9 mouse cellular contexts compared by ENCODE assay signal in genomic region chr10:21144627-21145504, GRCm38 (mm10). TPM values are rescaled to one million over a fixed set of nuclear protein-coding genes. Genes with fewer than 3 reads are reported as not detected.
DNase-seq lines count a peak whose midpoint lies in the region; ATAC-seq and TF ChIP-seq lines count a peak whose summit lies in the region.
"Had no signal": no experiment of that assay in that cellular context is flagged by ENCODE, and none has a peak within 500 bp of the region (broad histone marks: within the 10 kb centered on the region; RNA-seq: fewer than 3 reads in every experiment).

No protein-coding gene starts in this region.

- 0 out of 2 replicates have a peak, but pooled peaks cover 6% of the 10 kb centered on the region for H3K4me1 ChIP-seq in embryonic facial prominence, embryonic 12.5 days
- H3K4me1 ChIP-seq in heart, adult 2 months (ENCODE audit: control insufficient read depth, insufficient read depth, low read length): no peaks in the 10 kb centered on the region
- H3K4me1 ChIP-seq in limb, embryonic 12.5 days (replicated peaks): 0 out of 2 replicates have a peak, but pooled peaks cover 6% of the 10 kb centered on the region
- 0 out of 2 replicates have a peak, but pooled peaks cover 3% of the 10 kb centered on the region for H3K4me1 ChIP-seq in midbrain, embryonic 12.5 days
- 0 out of 2 replicates have a peak, but pooled peaks cover 4% of the 10 kb centered on the region for H3K4me1 ChIP-seq in stomach, embryonic 16.5 days (ENCODE audit: control insufficient read depth, insufficient read depth, low read length)

- no peaks in the 10 kb centered on the region for H3K79me2 ChIP-seq in heart, adult 2 months (replicated peaks; ENCODE audit: control insufficient read depth, insufficient read depth, low read length)

- intact Hi-C loops in heart, adult 2 months (cut with DNase I): no loop called here

- H3K9ac ChIP-seq in embryonic facial prominence, embryonic 12.5 days: peak overlapping the region; percentile 60
- no peak overlapping the region for H3K9ac ChIP-seq in heart, adult 2 months (ENCODE audit: low read depth, low read length)
- H3K9ac ChIP-seq in limb, embryonic 12.5 days (replicated peaks): peak overlapping the region; percentile 59
- peak overlapping the region; percentile 21; the same call in 1 of the 2 replicates for H3K9ac ChIP-seq in midbrain, embryonic 12.5 days (replicated peaks)
- H3K9ac ChIP-seq in stomach, embryonic 16.5 days (ENCODE audit: low read length): peak overlapping the region; percentile 55

- peak overlapping the region; percentile 42 for H3K4me3 ChIP-seq in embryonic facial prominence, embryonic 12.5 days
- H3K4me3 ChIP-seq in heart, adult 2 months: peak overlapping the region; percentile 30; the same call in 1 of the 2 replicates
- H3K4me3 ChIP-seq in limb, embryonic 12.5 days (replicated peaks): peak overlapping the region; percentile 42
- peak overlapping the region; percentile 40 for H3K4me3 ChIP-seq in midbrain, embryonic 12.5 days
- H3K4me3 ChIP-seq in stomach, embryonic 16.5 days (replicated peaks; ENCODE audit: low read length): peak overlapping the region; percentile 45
- H3K4me3 ChIP-seq: myocyte had no signal

- H3K27me3 ChIP-seq in embryonic facial prominence, embryonic 12.5 days: no peaks in the 10 kb centered on the region
- no peaks in the 10 kb centered on the region for H3K27me3 ChIP-seq in heart, adult 2 months (ENCODE audit: control insufficient read depth, insufficient read depth, low read length)
- H3K27me3 ChIP-seq in limb, embryonic 12.5 days: no peaks in the 10 kb centered on the region
- H3K27me3 ChIP-seq in midbrain, embryonic 12.5 days: no peaks in the 10 kb centered on the region; the same call in 1 of the 2 replicates
- H3K27me3 ChIP-seq in stomach, embryonic 16.5 days (ENCODE audit: control insufficient read depth, insufficient read depth, low read length): no peaks in the 10 kb centered on the region

- H3K36me3 ChIP-seq in embryonic facial prominence, embryonic 12.5 days: peaks cover 13% of the 10 kb centered on the region
- H3K36me3 ChIP-seq in heart, adult 2 months (ENCODE audit: control insufficient read depth, insufficient read depth, low read length): no peaks in the 10 kb centered on the region
- peaks cover 36% of the 10 kb centered on the region for H3K36me3 ChIP-seq in limb, embryonic 12.5 days
- peaks cover 27% of the 10 kb centered on the region for H3K36me3 ChIP-seq in midbrain, embryonic 12.5 days
- no peaks in the 10 kb centered on the region for H3K36me3 ChIP-seq in stomach, embryonic 16.5 days (ENCODE audit: control insufficient read depth, insufficient read depth, low read length)

- H3K4me2 ChIP-seq in embryonic facial prominence, embryonic 12.5 days (replicated peaks): peak overlapping the region; percentile 74
- peak overlapping the region; percentile 66 for H3K4me2 ChIP-seq in limb, embryonic 12.5 days
- H3K4me2 ChIP-seq in midbrain, embryonic 12.5 days (replicated peaks): peak overlapping the region; percentile 52
- peak overlapping the region; percentile 56 for H3K4me2 ChIP-seq in stomach, embryonic 16.5 days (ENCODE audit: low read depth, low read length)

- peak; percentile 85 for ATAC-seq in embryonic facial prominence, embryonic 12.5 days (ENCODE audit: insufficient number of reproducible peaks, insufficient read depth, low FRiP score, low TSS enrichment)
- ATAC-seq in limb, embryonic 12.5 days (ENCODE audit: insufficient number of reproducible peaks, insufficient read depth, low FRiP score, low TSS enrichment, low read depth): peak; percentile 87; the same call in 1 of the 2 replicates
- ATAC-seq in midbrain, embryonic 12.5 days (ENCODE audit: low FRiP score, low read depth): peak; percentile 94
- ATAC-seq in stomach, embryonic 16.5 days (ENCODE audit: insufficient read depth, low FRiP score): peak; percentile 77; the same call in 1 of the 2 replicates

- H3K27ac ChIP-seq in embryonic facial prominence, embryonic 12.5 days: no peak overlapping the region
- H3K27ac ChIP-seq in heart, adult 2 months: no peak overlapping the region
- 0 out of 2 replicates have a peak overlapping the region, but pooled peaks have one; percentile 47 for H3K27ac ChIP-seq in limb, embryonic 12.5 days
- H3K27ac ChIP-seq in midbrain, embryonic 12.5 days (replicated peaks): peak overlapping the region; percentile 27
- no peak overlapping the region for H3K27ac ChIP-seq in stomach, embryonic 16.5 days (ENCODE audit: low read length)

- WGBS in embryonic facial prominence, embryonic 12.5 days: 17% methylated on average over 27 of the region's 27 CpGs
- WGBS in heart, adult 2 months: 23% methylated on average over 27 of the region's 27 CpGs
- WGBS in limb, embryonic 12.5 days: 16% methylated on average over 27 of the region's 27 CpGs
- WGBS in midbrain, embryonic 12.5 days: 21% methylated on average over 27 of the region's 27 CpGs
- 30% methylated on average over 27 of the region's 27 CpGs for WGBS in stomach, embryonic 16.5 days

- no peak for TF ChIP-seq POLR2A in heart, adult 2 months (IDR thresholded peaks at IDR 0.05; ENCODE audit: insufficient read depth, low read depth, low read length)

- DNase-seq in layer of hippocampus, adult 11-12 months (ENCODE audit: low spot score): peak; percentile 70
- DNase-seq in layer of hippocampus, adult 9-10 months (ENCODE audit: low spot score): no peak
- peak; percentile 39 to 48 for DNase-seq in heart, adult 2 months
- DNase-seq in kidney, adult 9 months: peak; percentile 25

- no peak for TF ChIP-seq CTCF in heart, adult 2 months (IDR thresholded peaks at IDR 0.05)

- H3K9me3 ChIP-seq in embryonic facial prominence, embryonic 12.5 days: no peaks in the 10 kb centered on the region
- H3K9me3 ChIP-seq in limb, embryonic 12.5 days: no peaks in the 10 kb centered on the region
- no peaks in the 10 kb centered on the region for H3K9me3 ChIP-seq in midbrain, embryonic 12.5 days
- H3K9me3 ChIP-seq in stomach, embryonic 16.5 days (replicated peaks; ENCODE audit: control insufficient read depth, low read length): no peaks in the 10 kb centered on the region

- no peak for TF ChIP-seq EP300 in heart, adult 2 months (IDR thresholded peaks at IDR 0.05; ENCODE audit: insufficient read depth, low read depth, low read length)

RNA-seq across cellular contexts. Expression of gene Myb, which starts 15.9 kb away (rescaled TPM):
- 6.0 and 7.4 TPM in 2 replicates for polyA plus RNA-seq in embryonic facial prominence, embryonic 12.5 days (2016; fragmentation: Nextera tagmentation; extraction: Ambion mirVana)
- total RNA-seq in heart, adult 2 months (2021): not detected
- polyA plus RNA-seq in heart, adult 2 months (2012; rRNA removed): 0.23 and 0.31 TPM in 2 replicates
- 7.5 and 8.8 TPM in 2 replicates for polyA plus RNA-seq in limb, embryonic 12.5 days (2016; fragmentation: Nextera tagmentation; extraction: Ambion mirVana)
- 5.9 and 7.1 TPM in 2 replicates for polyA plus RNA-seq in midbrain, embryonic 12.5 days (2016; fragmentation: Nextera tagmentation; extraction: Ambion mirVana)
- 3.7 and 4.2 TPM in 2 replicates for polyA plus RNA-seq in stomach, embryonic 16.5 days (2015; fragmentation: Nextera tagmentation; extraction: Ambion mirVana)

Comparison
In these comparisons a context has a peak if more than half of its experiments do, and no peak if none do; other contexts are left out.
1. H3K27ac ChIP-seq: peak in limb, embryonic 12.5 days (single experiment) and midbrain, embryonic 12.5 days (single experiment); none in embryonic facial prominence, embryonic 12.5 days (single experiment), heart, adult 2 months (single experiment) and stomach, embryonic 16.5 days (single experiment).
2. Peak in every context shown above with its lines, with median percentiles within 50 percentile points of each other: ATAC-seq, H3K4me2 ChIP-seq and H3K4me3 ChIP-seq.